Mouse (Mus musculus): ENCODE results near the gene Cnot3.
"Not testable (repeated sequence)": the region's sequence is repeated elsewhere in the genome, so short reads cannot be mapped to it uniquely, and the experiment has no call there.

Gene Cnot3

GRCm38 (mm10) chr7:3644672-3645487 is at the start of gene Cnot3:
Gene Cnot3, plus strand, starts transcription at chr7:3645268.
- DNase-seq: peak; percentile 100

- DNase-seq: not testable (repeated sequence)
Observed at GRCm38 (mm10) chr7:3597755-3598154, 47.3 kb upstream of the Cnot3 start.

- DNase-seq: no peak
Observed at GRCm38 (mm10) chr7:3601119-3601518, 43.9 kb upstream of the Cnot3 start.

- DNase-seq: no peak
Observed at GRCm38 (mm10) chr7:3606798-3607197, 38.3 kb upstream of the Cnot3 start.

- DNase-seq: no peak
Observed at GRCm38 (mm10) chr7:3607391-3607790, 37.7 kb upstream of the Cnot3 start.

GRCm38 (mm10) chr7:3608668-3609067 is 36.4 kb upstream of the Cnot3 start:
- DNase-seq: no peak

GRCm38 (mm10) chr7:3609082-3609481 is 36.0 kb upstream of the Cnot3 start:
- DNase-seq: peak; percentile 96

GRCm38 (mm10) chr7:3610437-3610836 is 34.6 kb upstream of the Cnot3 start:
- DNase-seq: no peak

- DNase-seq: no peak
Observed at GRCm38 (mm10) chr7:3611006-3611405, 34.1 kb upstream of the Cnot3 start.

- DNase-seq: no peak
Observed at GRCm38 (mm10) chr7:3614021-3614420, 31.0 kb upstream of the Cnot3 start.

GRCm38 (mm10) chr7:3616057-3616388 is 29.0 kb upstream of the Cnot3 start, which contains the start of gene Oscar:
Gene Oscar, minus strand, starts transcription at chr7:3616157.
- no peak for DNase-seq

GRCm38 (mm10) chr7:3616389-3617241 is 28.5 kb upstream of the Cnot3 start:
- no peak for DNase-seq

- peak; percentile 99 for DNase-seq
Observed at GRCm38 (mm10) chr7:3617242-3617995, 27.6 kb upstream of the Cnot3 start, which contains the start of gene Ndufa3. Gene Ndufa3, plus strand, starts transcription at chr7:3617373.

- DNase-seq: peak; percentile 93
Observed at GRCm38 (mm10) chr7:3629030-3629429, 16.0 kb upstream of the Cnot3 start.

- peak; percentile 99 for DNase-seq
Observed at GRCm38 (mm10) chr7:3629543-3630477, 15.3 kb upstream of the Cnot3 start, which contains the start of the genes Tfpt and Prpf31. Gene Tfpt, minus strand, starts transcription at chr7:3629929. Gene Prpf31, plus strand, starts transcription at chr7:3629985.

GRCm38 (mm10) chr7:3630478-3630815 is 14.6 kb upstream of the Cnot3 start:
- no peak for DNase-seq

GRCm38 (mm10) chr7:3643412-3643811 is 1.7 kb upstream of the Cnot3 start:
- DNase-seq: peak; percentile 79

GRCm38 (mm10) chr7:3643843-3644242 is 1.2 kb upstream of the Cnot3 start:
- DNase-seq: no peak

GRCm38 (mm10) chr7:3644348-3644671 is 758 bp upstream of the Cnot3 start:
- no peak for DNase-seq

- DNase-seq: no peak
Observed at GRCm38 (mm10) chr7:3645488-3646025, 489 bp downstream of the Cnot3 start.

GRCm38 (mm10) chr7:3646188-3646587 is 1.1 kb downstream of the Cnot3 start:
- DNase-seq: peak; percentile 85

GRCm38 (mm10) chr7:3646641-3647040 is 1.6 kb downstream of the Cnot3 start:
- peak; percentile 90 for DNase-seq

Measured in heart, adult 11 months (tissue).